Mouse (Mus musculus) kidney, postnatal 25 days (tissue): ENCODE data around the gene Atp5f1.

ENCODE experiments used
- DNase-seq, 2 experiments: peaks; one replicate each; pipeline ENCODE4 v3.0.0; 2021; ENCODE audit warnings: mixed read lengths in 2 of 2

Atp5f1 gene

DNA sequence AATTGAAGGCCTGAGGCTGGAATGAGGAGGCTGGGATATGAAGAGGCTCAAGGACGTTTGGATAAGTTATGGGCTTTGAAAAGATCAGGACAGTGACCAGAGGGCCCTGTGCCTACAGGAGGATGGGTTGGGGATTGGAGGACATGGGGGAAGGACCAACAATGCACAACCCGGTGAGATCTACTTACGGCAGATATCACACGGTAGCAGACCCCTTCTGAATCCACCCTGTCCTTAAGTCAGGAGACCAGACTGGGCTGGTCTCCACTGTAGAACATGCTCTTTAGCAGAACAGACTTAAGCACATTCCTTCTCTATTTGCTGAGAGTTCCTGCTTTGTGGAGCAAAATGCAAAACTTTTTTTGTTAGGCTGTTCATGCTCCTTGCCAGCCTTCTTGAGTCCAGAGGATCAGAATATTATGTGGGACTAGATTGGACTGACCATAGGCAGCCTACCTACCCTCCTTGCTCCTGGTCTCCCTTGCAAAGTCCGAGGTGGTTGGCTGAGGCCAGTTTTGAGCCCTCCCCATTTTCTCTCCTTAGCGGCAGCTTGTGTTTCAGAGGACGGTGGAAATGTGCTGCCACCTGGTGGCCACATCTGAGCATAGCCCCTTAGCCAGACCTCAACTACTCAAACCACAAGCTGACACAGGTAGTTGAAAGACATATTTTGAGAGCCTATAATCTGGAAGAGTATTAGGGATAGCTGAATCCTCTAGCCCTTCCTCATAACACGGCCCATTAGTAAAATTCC, 60.3 kb downstream of the Atp5f1 start:
- peak; percentile 82 to 88 for DNase-seq

DNA sequence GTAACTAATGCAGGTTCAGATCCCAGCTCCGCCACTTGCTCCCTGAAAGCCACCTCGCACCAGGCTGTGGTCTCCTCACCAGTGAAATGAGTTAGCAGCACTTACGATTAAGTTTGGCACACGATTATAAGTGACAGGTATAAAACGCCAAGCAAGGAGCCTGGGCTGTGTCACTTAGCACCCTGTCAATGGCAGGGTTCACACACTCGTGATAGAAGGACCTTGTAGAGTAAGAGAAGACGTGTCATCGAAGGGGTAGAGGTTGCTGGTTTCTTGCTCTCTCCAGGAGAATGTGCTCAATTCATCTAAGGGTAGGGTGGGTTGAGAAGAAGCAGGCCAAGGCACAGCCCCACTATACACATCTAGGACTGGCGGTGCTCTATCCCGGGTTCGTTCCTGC, 61.0 kb downstream of the Atp5f1 start:
- DNase-seq, result no peak

DNA sequence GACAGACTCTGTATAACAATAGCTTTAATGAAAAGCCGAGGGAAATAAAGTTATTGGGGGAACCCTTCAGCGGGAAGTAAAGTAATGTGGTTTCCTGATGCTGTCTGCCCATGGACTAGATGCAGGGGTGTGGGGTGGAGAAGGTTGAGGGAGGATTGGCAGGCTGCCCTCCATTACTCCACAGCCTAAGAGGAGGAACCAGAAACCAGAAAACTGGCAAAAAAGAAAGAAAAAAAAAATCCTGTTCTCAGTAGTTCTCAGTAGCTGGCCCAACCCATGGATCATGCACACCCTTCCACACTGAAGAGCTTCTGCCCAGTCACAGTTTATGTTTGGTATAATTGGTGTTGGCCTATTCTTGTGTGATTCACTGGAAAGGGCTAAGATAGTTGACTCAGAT, 61.6 kb downstream of the Atp5f1 start:
- peak in 1 of 2 experiments; percentile 26 for DNase-seq

DNA sequence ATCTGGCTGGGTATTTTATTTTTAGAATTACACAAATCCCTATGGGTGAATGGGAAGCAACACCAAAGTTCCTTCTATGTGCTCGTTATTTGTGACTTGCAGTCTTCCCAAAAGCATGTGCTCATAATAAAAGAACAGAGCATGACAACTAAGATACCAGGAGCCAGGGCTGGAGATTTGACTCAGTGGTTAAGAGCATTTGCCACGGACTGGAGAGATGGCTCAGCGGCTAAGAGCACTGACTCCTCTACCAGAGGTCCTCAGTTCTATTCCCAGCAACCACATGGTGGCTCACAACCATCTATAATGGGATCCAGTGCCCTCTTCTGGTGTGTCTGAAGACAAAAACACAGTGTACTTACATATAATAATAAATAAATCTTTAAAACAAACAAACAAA, 63.1 kb downstream of the Atp5f1 start:
- DNase-seq, result no peak

DNA sequence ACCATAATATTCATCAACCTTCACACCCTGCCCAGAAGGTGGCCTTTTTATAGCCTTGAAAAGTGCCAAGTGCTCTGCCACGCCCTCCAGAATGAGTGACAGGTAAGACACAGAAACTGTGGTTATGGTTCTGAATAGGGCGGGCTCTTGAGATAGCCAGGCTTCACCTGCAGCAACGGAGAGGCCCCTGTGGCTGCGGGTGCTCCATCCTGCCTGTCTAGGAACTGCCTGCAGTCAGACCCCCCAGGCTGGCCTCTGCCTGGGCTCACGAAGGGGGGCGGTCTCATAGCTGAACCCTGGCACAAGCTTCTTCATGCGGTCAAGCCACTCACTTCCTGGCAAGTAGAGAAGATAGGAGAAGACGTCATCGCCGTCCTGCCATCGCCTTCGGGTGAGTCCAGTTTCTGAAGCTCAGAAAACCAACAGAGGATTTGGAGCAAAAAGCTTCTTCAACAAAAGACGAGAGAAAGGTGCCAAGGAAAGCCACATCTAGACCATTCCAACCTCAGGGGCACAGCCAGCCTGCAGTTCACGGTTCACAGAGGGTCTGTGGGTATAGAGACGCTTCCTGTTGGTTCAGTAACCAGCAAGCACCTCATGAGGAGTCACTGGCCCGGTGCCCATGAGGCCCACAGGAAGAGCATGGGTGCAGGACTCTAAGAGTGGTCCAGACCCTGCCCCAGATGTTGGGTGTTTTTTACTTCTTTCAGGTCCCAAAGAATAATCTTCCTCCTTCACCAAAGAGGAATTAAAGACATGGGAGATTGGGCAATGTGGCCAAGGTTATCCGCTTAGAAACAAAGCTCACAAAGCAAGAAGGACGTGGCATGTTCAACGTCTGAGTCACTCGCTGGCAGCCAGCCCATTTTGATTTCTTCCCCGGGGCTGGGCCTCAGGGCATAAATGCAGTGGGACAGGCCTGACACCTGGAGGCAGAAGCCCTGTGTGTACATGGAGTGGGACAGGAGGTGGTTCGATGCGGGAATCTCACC, 65.0 kb downstream of the Atp5f1 start:
- peak; percentile 91 for DNase-seq

DNA sequence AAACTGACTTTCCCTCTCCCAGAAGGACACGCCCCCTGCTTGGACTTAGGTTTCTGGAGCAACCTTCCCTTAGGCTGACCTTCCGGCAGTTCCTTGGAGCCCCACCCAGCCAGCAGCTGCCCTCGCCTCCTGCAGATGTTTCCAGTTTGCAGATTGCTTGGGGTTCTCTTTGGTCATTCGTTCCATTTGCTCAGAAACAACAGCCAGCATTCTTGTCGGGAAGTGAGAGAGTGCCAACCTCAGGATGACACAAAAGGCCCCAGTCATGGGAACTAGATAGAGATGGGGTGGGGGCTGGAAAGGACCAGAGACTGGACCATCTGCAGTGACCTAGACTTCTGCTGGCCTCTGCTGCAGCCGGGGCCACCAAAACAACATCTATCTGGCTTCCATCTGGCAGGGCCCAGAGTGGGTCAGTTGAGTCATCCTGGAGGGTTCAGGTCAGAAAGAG, 65.9 kb downstream of the Atp5f1 start:
- peak; percentile 27 to 65 for DNase-seq
